Mouse (Mus musculus) liver, embryonic 12.5 days (tissue): ENCODE measurements around the gene Ccer2. TPM values are rescaled to one million over a fixed set of nuclear protein-coding genes. Genes with fewer than 3 reads are reported as not detected.

Source experiments
- ATAC-seq: fragments of 200-750 bp; cut with Nextera tagmentation; 2 replicates; pipeline ENCODE4 v1.8.0; 2017; ENCODE audit warnings: moderate number of reproducible peaks, mild to moderate bottlenecking, moderate library complexity
- H3K27ac ChIP-seq: fragments of 300-500 bp; sonication (generic); 2 replicates; pipeline ENCODE4 v1.5.1; 2016; ENCODE audit warnings: mild to moderate bottlenecking
- H3K27me3 ChIP-seq: fragments of 300-500 bp; sonication (generic); replicated peaks from 2 replicates; pipeline ENCODE4 v1.6.1; 2016; ENCODE audit warnings: mild to moderate bottlenecking, moderate library complexity
- H3K36me3 ChIP-seq: fragments of 300-500 bp; sonication (generic); 2 replicates; pipeline ENCODE4 v1.6.1; 2016; ENCODE audit warnings: mild to moderate bottlenecking, moderate library complexity
- H3K4me1 ChIP-seq: fragments of 300-500 bp; sonication (generic); 2 replicates; pipeline ENCODE4 v1.6.1; 2016
- H3K4me2 ChIP-seq: fragments of 300-500 bp; sonication (generic); 2 replicates; pipeline ENCODE4 v1.6.1; 2016; ENCODE audit warnings: mild to moderate bottlenecking, moderate library complexity
- H3K4me3 ChIP-seq: fragments of 300-500 bp; sonication (generic); 2 replicates; pipeline ENCODE4 v1.5.1; 2016; ENCODE audit warnings: mild to moderate bottlenecking, moderate library complexity
- H3K9ac ChIP-seq: fragments of 300-500 bp; sonication (generic); 2 replicates; pipeline ENCODE4 v1.6.1; 2016; ENCODE audit warnings: mild to moderate bottlenecking, moderate library complexity
- H3K9me3 ChIP-seq: fragments of 300-500 bp; sonication (generic); replicated peaks from 2 replicates; pipeline ENCODE4 v1.6.1; 2016; ENCODE audit warnings: mild to moderate bottlenecking, moderate library complexity
- WGBS: fragments of 180-500 bp; shearing (Covaris S2); methylation state at CpG from one replicate; pipeline ENCODE4 v1.1.7; 2016; ENCODE audit not compliant: insufficient replicate concordance; 5-methylcytosine and 5-hydroxymethylcytosine counted together
- polyA plus RNA-seq: library from polyadenylated mRNA; unstranded; fragments of >200 nt; fragmentation: Nextera tagmentation; extraction: Ambion mirVana; gene quantifications from 2 replicates; pipeline ENCODE4 v1.2.1, GENCODE M21; 2016

Ccer2 gene
- polyA plus RNA-seq, 1 experiment from 2014 or later = not detected

GRCm38 (mm10) chr7:28794496-28794895 lies 38.5 kb downstream of the Ccer2 start:
- no peaks in the 10 kb centered on the region for H3K9me3 ChIP-seq
- peaks cover 15% of the 10 kb centered on the region; the same call in 1 of the 2 replicates for H3K36me3 ChIP-seq
- no peak overlapping the region for H3K4me3 ChIP-seq
- H3K27ac ChIP-seq = no peak overlapping the region
- WGBS = 71% methylated on average over 3 of the region's 3 CpGs
- no peak for ATAC-seq
- H3K9ac ChIP-seq = no peak overlapping the region
- H3K27me3 ChIP-seq = no peaks in the 10 kb centered on the region; the same call in 1 of the 2 replicates
- H3K4me2 ChIP-seq = no peak overlapping the region
- peaks cover 39% of the 10 kb centered on the region for H3K4me1 ChIP-seq

GRCm38 (mm10) chr7:28795832-28796231 lies 39.9 kb downstream of the Ccer2 start:
- peak overlapping the region; percentile 62 for H3K4me3 ChIP-seq
- no peak for ATAC-seq
- H3K9ac ChIP-seq = peak overlapping the region; percentile 76
- H3K4me2 ChIP-seq = peak overlapping the region; percentile 87
- no peaks in the 10 kb centered on the region; the same call in 1 of the 2 replicates for H3K27me3 ChIP-seq
- peak overlapping the region; percentile 72 for H3K27ac ChIP-seq
- H3K4me1 ChIP-seq = peaks cover 35% of the 10 kb centered on the region
- H3K36me3 ChIP-seq = peaks cover 15% of the 10 kb centered on the region; the same call in 1 of the 2 replicates
- 19% methylated on average over 15 of the region's 15 CpGs for whole genome bisulfite sequencing
- H3K9me3 ChIP-seq = no peaks in the 10 kb centered on the region

GRCm38 (mm10) chr7:28796562-28796975 lies 40.6 kb downstream of the Ccer2 start:
- peak; percentile 74 for ATAC-seq

GRCm38 (mm10) chr7:28799994-28800393 lies 44.0 kb downstream of the Ccer2 start:
- no peak overlapping the region for H3K9ac ChIP-seq
- no peak overlapping the region for H3K4me2 ChIP-seq

More at GRCm38 (mm10) chr7:28796562-28796975, 40.6 kb downstream of the Ccer2 start:
- peak overlapping the region; percentile 72 for H3K27ac ChIP-seq
- peak overlapping the region; percentile 62 for H3K4me3 ChIP-seq
- peaks cover 40% of the 10 kb centered on the region for H3K4me1 ChIP-seq
- no peaks in the 10 kb centered on the region; the same call in 1 of the 2 replicates for H3K27me3 ChIP-seq
- H3K4me2 ChIP-seq = peak overlapping the region; percentile 87
- H3K9me3 ChIP-seq = no peaks in the 10 kb centered on the region
- H3K9ac ChIP-seq = peak overlapping the region; percentile 76
- H3K36me3 ChIP-seq = peaks cover 15% of the 10 kb centered on the region; the same call in 1 of the 2 replicates
- 3% methylated on average over 32 of the region's 32 CpGs for WGBS

GRCm38 (mm10) chr7:28801451-28801850 lies 45.5 kb downstream of the Ccer2 start:
- H3K4me1 ChIP-seq = peaks cover 50% of the 10 kb centered on the region
- no peaks in the 10 kb centered on the region for H3K27me3 ChIP-seq
- H3K9me3 ChIP-seq = no peaks in the 10 kb centered on the region
- peak overlapping the region; percentile 80; the same call in 1 of the 2 replicates for H3K27ac ChIP-seq
- no peak overlapping the region for H3K4me2 ChIP-seq
- no peak overlapping the region for H3K4me3 ChIP-seq
- peaks cover 15% of the 10 kb centered on the region; the same call in 1 of the 2 replicates for H3K36me3 ChIP-seq
- no peak overlapping the region for H3K9ac ChIP-seq
- no peak for ATAC-seq
- 74% methylated on average over 3 of the region's 3 CpGs for WGBS

More at GRCm38 (mm10) chr7:28799994-28800393, 44.0 kb downstream of the Ccer2 start:
- no peak for ATAC-seq
- Histone ChIP-seq H3K4me1 (peaks cover 63% of the 10 kb centered on the region), H3K27ac (no peak overlapping the region), H3K4me3 (no peak overlapping the region), H3K9me3 (no peaks in the 10 kb centered on the region), H3K36me3 (peaks cover 15% of the 10 kb centered on the region; the same call in 1 of the 2 replicates), H3K27me3 (no peaks in the 10 kb centered on the region; the same call in 1 of the 2 replicates)
- WGBS = 87% methylated on average over 9 of the region's 9 CpGs

- H3K9ac ChIP-seq = 0 out of 2 replicates have a peak overlapping the region, but pooled peaks have one; percentile 40
- peak overlapping the region; percentile 80 for H3K27ac ChIP-seq
- peaks cover 15% of the 10 kb centered on the region; the same call in 1 of the 2 replicates for H3K36me3 ChIP-seq
- no peaks in the 10 kb centered on the region for H3K9me3 ChIP-seq
- no peaks in the 10 kb centered on the region for H3K27me3 ChIP-seq
- H3K4me2 ChIP-seq = peak overlapping the region; percentile 48
- no peak for ATAC-seq
- peaks cover 47% of the 10 kb centered on the region for H3K4me1 ChIP-seq
- no peak overlapping the region for H3K4me3 ChIP-seq
- 47% methylated on average over 10 of the region's 10 CpGs for WGBS
These were observed 46.1 kb downstream of the Ccer2 start for GRCm38 (mm10) chr7:28801901-28802670.

- Histone ChIP-seq H3K9me3 (no peaks in the 10 kb centered on the region), H3K27me3 (no peaks in the 10 kb centered on the region), H3K4me2 (peak overlapping the region; percentile 48), H3K27ac (peak overlapping the region; percentile 80), H3K4me1 (peaks cover 48% of the 10 kb centered on the region), H3K4me3 (no peak overlapping the region), H3K9ac (peak overlapping the region; percentile 40; the same call in 1 of the 2 replicates), H3K36me3 (peaks cover 10% of the 10 kb centered on the region; the same call in 1 of the 2 replicates)
- WGBS = 15% methylated on average over 10 of the region's 10 CpGs
- ATAC-seq = peak; percentile 69
These were observed 47.0 kb downstream of the Ccer2 start for GRCm38 (mm10) chr7:28802846-28803588.

- H3K4me2 ChIP-seq = no peak overlapping the region
- peaks cover 5% of the 10 kb centered on the region; the same call in 1 of the 2 replicates for H3K36me3 ChIP-seq
- H3K4me3 ChIP-seq = no peak overlapping the region
- H3K4me1 ChIP-seq = peaks cover 54% of the 10 kb centered on the region
- WGBS = 38% methylated on average over 4 of the region's 4 CpGs
- H3K9ac ChIP-seq = no peak overlapping the region; the same call in 1 of the 2 replicates
- no peaks in the 10 kb centered on the region for H3K9me3 ChIP-seq
- H3K27me3 ChIP-seq = no peaks in the 10 kb centered on the region
- no peak for ATAC-seq
- peak overlapping the region; percentile 80 for H3K27ac ChIP-seq
These were observed 47.8 kb downstream of the Ccer2 start for GRCm38 (mm10) chr7:28803756-28804155.

GRCm38 (mm10) chr7:28806869-28807268 lies 50.9 kb downstream of the Ccer2 start:
- H3K27ac ChIP-seq = no peak overlapping the region; the same call in 1 of the 2 replicates
- no peaks in the 10 kb centered on the region for H3K27me3 ChIP-seq
- no peak overlapping the region for H3K9ac ChIP-seq
- no peaks in the 10 kb centered on the region for H3K9me3 ChIP-seq
- peaks cover 2% of the 10 kb centered on the region for H3K36me3 ChIP-seq
- WGBS = 68% methylated on average over 4 of the region's 4 CpGs
- H3K4me3 ChIP-seq = no peak overlapping the region
- H3K4me1 ChIP-seq = peaks cover 47% of the 10 kb centered on the region
- ATAC-seq = no peak
- no peak overlapping the region for H3K4me2 ChIP-seq

- Histone ChIP-seq H3K9ac (peak overlapping the region; percentile 97), H3K27ac (peak overlapping the region; percentile 99)
- no peak for ATAC-seq
These were observed 51.8 kb downstream of the Ccer2 start for GRCm38 (mm10) chr7:28807641-28808220.

GRCm38 (mm10) chr7:28808221-28808941 lies 52.4 kb downstream of the Ccer2 start, which contains the start of gene Hnrnpl:
Gene Hnrnpl (plus strand): TSS chr7:28808541.
- Histone ChIP-seq H3K9ac (peak within 1 kb of the TSS; percentile 97), H3K4me1 (peaks cover 47% of the 10 kb centered on the region), H3K27ac (peak within 1 kb of the TSS; percentile 99), H3K9me3 (no peaks in the 10 kb centered on the region), H3K4me2 (peak within 1 kb of the TSS; percentile 94), H3K27me3 (no peaks in the 10 kb centered on the region), H3K36me3 (peaks cover 17% of the 10 kb centered on the region), H3K4me3 (peak within 1 kb of the TSS; percentile 93)
- WGBS = 3% methylated on average over 35 of the region's 35 CpGs
- no peak for ATAC-seq

More at GRCm38 (mm10) chr7:28807641-28808220, 51.8 kb downstream of the Ccer2 start:
- 53% methylated on average over 8 of the region's 8 CpGs for WGBS
- Histone ChIP-seq H3K27me3 (no peaks in the 10 kb centered on the region), H3K4me2 (peak overlapping the region; percentile 94), H3K9me3 (no peaks in the 10 kb centered on the region), H3K36me3 (peaks cover 10% of the 10 kb centered on the region), H3K4me3 (peak overlapping the region; percentile 93), H3K4me1 (peaks cover 47% of the 10 kb centered on the region)
